Mouse (Mus musculus): Measurements from ENCODE around the gene Auts2. TPM values are rescaled to one million over a fixed set of nuclear protein-coding genes. Genes with fewer than 3 reads are reported as not detected.

Gene Auts2
- polyA plus RNA-seq, 1 experiment: not detected

DNA sequence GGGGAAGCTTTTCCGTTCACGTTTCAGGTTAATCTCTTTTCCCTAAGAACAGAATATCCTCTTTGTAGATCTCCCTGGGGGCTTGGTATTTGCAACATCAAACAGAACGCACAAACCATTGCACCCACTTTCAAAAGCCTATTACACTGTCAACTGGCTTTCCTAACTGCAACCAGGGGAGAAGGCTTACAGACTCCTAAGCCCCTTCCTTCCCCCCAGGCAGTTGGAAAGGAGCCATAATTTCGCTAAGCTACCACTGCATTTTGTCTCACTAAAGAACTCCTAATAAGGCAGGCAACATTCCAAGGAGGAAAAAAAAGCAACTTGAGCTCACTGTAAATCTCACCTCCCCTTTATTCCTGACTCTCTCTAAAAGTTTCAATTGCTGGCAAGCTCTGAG is 470.8 kb downstream of the Auts2 start:
- TF ChIP-seq GATA1 (IDR thresholded peaks at IDR 0.05; ENCODE audit: low read length): no peak

DNA sequence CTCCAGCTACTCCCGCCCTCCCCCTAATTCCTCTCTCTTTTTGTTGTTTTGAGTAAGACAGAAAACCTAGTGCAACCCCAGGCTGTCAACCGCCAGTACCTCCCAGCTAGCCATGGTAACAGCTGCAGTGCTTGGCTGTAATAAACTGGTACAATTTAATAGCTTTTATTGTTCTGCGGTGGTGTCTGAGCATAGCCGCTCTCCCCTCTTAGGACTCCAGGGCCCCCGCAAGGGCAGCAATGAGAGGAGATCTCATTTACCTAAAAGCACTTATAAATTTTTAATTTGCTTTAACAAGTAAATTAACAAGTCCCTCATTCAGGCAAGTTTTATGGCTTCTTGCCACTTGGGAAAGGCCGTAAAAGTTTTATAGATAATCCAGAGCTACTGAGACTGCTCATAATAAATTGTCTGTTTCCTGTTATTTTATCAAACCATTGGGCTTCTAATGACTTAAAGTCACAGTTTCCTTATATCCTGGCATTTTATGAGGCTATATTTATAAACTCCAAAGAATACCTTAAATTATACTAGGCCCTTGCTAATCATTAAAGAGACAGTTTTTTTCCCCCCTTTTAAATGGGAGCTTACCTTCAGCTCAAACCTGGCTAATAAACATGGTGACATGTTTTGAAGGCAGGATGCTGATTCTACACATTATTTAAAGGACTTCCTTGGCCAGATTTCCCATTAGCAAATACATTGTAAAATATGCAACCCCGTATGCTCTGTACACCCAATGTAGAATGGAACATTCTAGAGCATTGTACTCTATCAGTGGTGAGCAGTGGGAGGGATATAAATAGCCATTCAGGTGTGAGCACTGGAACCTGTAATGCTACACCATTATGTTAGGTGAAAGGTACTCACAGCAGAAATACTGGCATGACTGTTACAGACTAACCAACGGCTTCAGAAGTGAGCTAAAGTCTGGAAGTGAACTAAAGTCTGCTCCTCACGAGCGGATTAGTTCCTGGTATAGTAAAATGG is 475.1 kb downstream of the Auts2 start:
- no peak for TF ChIP-seq GATA1 (IDR thresholded peaks at IDR 0.05; ENCODE audit: low read length)

DNA sequence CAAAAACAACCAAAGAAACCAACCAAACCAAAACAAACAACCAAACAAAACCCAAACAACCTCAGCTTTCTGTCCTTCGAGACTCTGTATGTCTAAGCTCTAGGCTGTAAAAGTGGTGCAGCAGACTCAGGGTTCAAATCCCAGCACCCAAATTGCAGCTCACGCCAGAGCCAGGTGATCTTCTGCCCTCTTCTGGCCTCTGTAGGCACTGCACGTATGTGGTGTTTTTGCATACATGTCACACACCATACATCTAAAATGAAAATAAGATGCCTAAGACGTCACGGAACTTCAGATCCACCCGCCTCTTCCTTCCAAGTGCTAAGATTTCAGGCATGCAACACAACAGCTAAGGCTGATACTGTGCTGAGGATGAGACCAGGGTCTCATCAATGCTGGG is 483.0 kb downstream of the Auts2 start:
- no peak for TF ChIP-seq GATA1 (IDR thresholded peaks at IDR 0.05; ENCODE audit: low read length)

DNA sequence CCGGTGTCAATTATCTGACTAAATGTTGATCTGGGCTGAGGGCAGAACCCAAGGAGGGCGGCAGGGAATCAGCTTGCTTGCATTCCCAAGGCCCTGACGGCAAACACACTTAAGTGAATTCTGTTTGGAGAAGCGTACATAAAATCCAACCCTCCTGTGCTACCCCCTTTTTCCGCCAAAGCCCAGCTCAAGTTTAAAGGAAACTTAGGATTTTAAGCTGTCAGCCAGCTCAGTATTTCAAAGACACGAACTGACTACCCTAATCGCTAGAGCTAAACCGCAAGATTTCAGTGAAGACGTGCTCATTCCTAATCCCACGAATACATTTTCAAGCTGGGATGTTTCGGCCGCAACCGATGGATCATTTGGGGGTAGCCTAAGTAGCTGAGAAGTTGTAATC is 490.5 kb downstream of the Auts2 start:
- TF ChIP-seq GATA1 (IDR thresholded peaks at IDR 0.05; ENCODE audit: low read length): no peak

DNA sequence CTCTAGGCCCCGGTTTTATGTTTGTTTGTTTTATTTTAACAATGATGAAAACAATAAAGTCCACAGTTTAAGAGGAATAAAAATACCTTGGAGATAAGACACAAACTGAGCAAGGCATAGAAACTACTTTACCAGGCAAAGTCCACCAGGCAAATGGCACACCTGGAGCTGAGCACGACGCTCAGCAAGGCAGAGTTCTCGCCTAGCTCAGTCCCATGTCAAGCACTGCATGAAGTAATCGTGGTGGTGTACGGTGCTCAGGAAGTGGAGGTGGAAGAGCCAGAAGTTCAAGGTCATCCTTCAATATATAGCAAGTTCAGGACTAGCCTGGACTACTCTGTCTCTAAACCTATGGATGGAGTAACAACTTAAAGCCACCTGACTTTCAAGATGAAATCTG is 503.6 kb downstream of the Auts2 start:
- no peak for TF ChIP-seq GATA1 (IDR thresholded peaks at IDR 0.05; ENCODE audit: low read length)

DNA sequence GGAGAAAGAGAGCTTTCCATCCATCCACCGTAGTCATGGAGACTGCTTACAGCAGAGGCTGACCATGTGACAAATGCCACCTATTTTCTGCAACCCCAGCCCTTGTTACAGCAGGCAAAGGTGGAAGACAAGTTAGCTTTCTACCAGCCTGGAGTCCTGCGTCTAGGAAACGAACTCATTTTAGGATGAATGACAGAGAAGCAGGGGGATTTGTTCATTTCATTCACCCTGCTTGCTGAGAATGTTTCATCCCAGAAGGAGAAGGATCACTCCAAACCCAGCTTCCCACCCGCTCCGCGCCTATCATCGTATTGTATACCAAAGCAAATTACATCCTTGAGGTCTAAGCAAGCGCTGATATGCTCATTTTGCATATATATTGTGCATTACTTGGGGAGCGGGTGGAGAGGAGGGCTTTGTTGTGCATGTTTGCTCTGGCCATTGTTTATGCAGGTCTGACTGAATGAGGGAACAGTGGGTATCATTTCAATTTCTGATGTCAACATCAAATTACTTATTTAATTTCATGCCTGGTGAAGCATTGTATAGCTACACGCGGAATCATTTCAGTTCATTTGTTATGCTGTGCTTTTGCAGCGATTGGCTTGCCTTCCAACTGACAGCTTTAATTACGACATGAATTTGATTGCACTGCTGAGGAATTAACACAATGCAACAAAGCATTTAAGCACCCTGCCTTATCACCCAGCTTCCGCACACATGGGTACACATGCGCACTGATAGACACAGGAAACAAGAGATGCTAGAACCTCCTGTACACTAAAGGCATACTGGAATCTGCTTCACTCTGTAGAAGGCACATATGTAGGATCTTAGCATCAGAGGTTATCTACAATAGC is 509.4 kb downstream of the Auts2 start:
- no peak for TF ChIP-seq GATA1 (IDR thresholded peaks at IDR 0.05; ENCODE audit: low read length)

DNA sequence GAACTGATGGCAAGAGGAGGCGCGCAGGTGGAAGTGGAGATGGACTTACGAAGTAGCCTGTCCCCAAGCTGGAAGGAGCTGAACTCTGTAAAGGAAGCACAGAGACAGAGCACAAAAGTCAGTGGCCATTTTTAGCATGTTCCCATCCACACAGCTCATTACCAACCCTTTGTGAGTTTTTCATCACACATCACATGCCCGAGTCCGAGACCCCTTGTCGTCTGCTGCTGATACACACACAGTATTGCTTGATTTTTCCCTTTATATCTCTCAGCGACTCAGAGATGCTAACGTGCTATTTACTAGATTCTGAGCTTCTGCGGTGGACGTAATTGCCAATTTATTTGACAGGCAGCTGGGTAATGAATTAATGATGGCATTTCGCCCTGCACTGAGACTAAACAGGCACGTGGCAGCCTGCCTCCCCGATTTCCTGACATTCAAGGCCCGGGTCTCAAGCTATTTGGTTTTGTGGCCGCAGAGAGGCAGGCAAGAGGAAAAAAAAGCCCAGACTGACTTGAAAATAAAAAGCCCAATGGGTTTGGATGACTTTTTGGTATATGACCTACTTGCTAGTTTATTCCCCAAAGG is 512.1 kb downstream of the Auts2 start:
- TF ChIP-seq GATA1 (IDR thresholded peaks at IDR 0.05; ENCODE audit: low read length): no peak

DNA sequence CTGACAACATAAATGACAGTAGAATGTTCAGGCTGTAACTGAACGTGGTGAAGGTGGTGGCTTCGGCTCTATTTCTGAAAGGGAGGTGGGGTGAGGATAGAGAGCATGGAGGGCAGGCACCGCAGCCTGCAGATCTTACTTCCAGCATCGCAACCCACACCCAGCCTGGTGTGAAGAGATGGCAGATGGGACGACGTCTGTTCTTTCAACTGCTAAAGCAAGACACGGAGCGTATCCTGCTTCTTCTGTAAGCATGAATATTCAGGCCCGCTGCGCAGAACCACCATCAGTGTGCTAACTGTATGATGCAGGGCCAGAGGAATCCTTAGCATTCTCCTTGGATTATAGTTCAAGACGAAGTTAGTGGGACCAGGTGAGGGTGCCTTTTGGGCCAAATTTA is 513.5 kb downstream of the Auts2 start:
- no peak for TF ChIP-seq GATA1 (IDR thresholded peaks at IDR 0.05; ENCODE audit: low read length)

DNA sequence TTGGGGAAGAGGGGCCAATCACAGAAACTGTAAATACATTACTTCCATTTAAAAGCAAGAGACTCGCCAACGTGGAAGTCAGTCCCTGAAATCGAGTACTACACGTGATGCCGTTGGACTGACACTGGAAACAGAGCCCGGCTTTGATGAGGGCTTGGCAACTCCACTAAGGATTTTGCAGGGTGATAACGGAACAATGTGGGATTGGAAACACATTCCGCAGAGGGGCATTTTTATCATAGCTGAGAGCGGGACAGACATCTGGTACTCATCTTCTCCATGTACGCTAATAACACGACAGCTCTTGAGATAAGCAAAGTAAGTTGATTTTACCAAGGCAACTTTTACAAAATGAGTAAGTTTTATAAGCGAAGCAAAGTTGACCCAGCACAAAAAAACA is 514.1 kb downstream of the Auts2 start:
- no peak for TF ChIP-seq GATA1 (IDR thresholded peaks at IDR 0.05; ENCODE audit: low read length)

DNA sequence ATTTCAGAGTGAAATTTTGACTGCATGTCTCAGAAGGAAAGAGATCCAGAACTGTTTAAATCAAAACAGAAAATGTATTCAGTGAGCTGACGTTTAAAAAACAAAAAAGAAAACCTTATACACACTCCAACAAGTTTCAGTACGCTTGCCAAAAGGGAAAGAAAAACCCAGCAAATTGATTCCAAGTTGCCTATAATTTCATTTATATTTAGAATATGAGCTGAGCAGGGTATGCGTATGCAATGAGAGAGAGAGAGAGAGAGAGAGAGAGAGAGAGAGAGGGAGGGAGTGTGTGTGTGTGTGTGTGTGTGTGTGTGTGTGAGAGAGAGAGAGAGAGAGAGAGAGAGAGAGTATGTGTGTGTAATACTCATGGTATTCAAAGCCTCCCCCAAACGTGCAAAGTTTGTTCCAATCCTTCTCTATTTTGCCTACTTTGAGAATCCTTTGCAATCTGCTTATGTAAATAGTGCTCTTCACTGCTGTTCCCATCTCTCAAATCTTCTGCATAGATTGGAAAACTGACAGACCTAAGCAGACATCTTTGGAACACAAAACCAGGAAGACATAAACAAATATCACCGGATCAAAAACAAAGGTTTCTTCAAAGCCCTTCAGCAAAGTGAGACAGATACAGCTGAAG is 515.2 kb downstream of the Auts2 start:
- no peak for TF ChIP-seq GATA1 (IDR thresholded peaks at IDR 0.05; ENCODE audit: low read length)

DNA sequence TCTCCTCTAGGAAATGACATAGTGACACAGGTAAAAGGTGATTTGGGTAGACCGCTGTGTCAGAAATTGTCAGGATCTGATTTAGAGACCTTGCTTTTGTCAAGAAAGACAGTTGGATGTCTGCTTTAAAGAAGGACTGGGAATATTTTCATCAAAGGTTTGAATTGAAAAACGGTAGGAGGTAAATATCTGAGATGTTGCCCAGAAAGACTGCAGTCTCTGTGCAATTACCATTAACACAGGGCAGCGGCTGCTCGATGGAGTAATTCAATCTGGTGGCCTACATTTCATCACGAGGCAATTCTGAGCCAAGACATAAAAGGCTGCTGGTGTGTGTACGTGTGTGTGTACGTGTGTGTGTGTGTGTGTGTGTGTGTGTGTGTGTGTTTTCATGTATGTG is 529.8 kb downstream of the Auts2 start:
- TF ChIP-seq GATA1 (IDR thresholded peaks at IDR 0.05; ENCODE audit: low read length): no peak

DNA sequence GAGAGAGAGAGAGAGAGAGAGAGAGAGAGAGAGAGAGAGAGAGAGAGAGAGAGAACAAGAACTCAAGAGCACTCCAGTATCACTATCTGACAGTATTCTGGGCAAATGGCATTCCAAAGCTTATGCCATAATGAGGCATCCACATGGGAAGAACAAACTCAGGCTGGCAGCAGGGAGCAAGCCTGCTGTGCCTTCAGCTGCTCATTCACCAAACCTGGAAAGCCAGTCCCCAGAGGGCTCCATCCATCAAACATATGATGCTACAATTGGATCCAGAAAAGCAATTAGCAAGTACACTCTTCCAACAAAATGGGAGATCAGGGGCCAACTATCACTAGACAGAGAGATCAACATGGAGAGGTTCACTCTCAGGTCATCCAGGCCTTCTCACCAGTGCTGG is 531.3 kb downstream of the Auts2 start:
- no peak for TF ChIP-seq GATA1 (IDR thresholded peaks at IDR 0.05; ENCODE audit: low read length)

DNA sequence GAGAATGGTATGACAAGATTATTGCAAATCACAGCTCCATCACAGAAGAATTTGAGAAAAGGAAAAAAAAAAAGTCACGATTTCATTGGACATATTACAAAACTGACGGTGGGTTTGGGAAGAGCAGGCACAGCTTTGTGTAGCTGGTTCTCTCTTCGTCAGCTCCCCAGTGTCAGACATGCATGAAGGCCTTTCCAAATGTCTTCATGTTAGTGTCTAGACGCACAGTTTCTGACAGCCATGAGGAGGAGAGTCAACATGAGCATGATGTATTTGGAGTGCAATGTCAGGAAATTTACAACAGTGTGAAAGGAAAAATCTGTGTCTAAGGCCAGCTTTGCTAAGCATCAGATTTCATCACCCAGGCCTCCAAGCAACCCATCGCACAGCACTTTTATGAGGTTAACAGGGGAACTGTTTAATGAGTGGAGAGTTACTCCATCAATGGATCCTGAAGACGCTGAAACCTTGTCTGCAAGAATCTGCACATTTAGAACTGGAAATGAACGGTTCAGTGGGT is 534.4 kb downstream of the Auts2 start:
- no peak for TF ChIP-seq GATA1 (IDR thresholded peaks at IDR 0.05; ENCODE audit: low read length)

DNA sequence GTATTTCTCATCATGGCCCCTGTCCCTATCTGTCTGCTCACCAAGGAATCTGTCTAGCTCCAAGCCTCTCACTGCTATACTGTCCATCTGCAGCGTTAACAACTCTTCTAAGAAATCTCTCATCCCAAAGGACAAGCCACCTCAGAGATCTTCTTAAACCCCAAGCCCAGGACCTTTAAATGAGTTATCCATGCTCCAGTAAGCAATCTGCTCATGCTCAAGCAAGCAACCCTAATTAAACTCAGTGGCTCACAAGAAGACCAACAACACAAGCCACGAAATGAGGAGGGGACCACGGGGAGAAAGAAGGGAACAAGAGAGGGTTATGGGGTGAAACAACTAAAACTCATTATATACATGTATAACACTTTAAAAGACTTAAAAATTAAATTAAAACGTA is 535.2 kb downstream of the Auts2 start:
- no peak for TF ChIP-seq GATA1 (IDR thresholded peaks at IDR 0.05; ENCODE audit: low read length)

DNA sequence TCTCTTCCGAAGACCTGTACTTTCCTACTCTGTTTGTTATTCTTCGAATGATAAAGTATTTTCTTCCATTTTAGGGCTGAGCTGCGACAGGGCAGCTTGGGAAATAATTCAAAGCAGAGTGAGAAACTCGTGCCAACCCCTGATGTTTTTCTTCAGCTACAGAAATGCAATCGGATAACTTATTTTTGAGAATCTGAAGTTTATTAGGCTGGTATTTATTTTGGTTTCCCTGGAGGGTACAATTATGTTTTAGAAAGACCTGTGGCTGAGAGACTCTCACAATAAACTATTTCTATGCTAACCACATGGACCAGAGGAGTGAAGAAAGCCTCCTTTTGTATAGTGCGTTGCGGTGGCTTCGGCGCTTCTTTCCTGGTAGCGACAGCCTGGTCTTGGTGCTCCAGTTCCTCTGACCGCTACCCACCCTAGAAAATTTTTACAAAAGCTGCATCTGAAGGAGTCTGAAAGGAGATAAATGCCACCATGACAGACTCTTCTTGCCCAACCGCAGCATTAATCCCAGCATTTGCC is 550.4 kb downstream of the Auts2 start:
- no peak for TF ChIP-seq GATA1 (IDR thresholded peaks at IDR 0.05; ENCODE audit: low read length)
